Mouse (Mus musculus) right cerebral cortex, adult 2 months (tissue): ENCODE measurements around the gene Elk4.

Experiments used
- DNase-seq, 2 experiments: peaks; one replicate each; pipeline ENCODE4 v3.0.0; 2021 to 2022; ENCODE audit warnings: low spot score in 2 of 2

Gene Elk4

GRCm38 (mm10) chr1:131987432-131987831 is 20.0 kb upstream of the Elk4 start:
- no peak for DNase-seq

GRCm38 (mm10) chr1:131989476-131989875 is 17.9 kb upstream of the Elk4 start:
- no peak for DNase-seq

GRCm38 (mm10) chr1:131990083-131990760 is 17.2 kb upstream of the Elk4 start:
- no peak for DNase-seq

GRCm38 (mm10) chr1:131992561-131993001 is 14.8 kb upstream of the Elk4 start:
- DNase-seq, result no peak

GRCm38 (mm10) chr1:131993169-131994040 is 14.0 kb upstream of the Elk4 start:
- DNase-seq, result no peak

- DNase-seq, result peak; percentile 59 to 68
These were observed 12.3 kb upstream of the Elk4 start for GRCm38 (mm10) chr1:131995062-131995461.

GRCm38 (mm10) chr1:132000506-132000905 is 6.9 kb upstream of the Elk4 start:
- no peak for DNase-seq

- no peak for DNase-seq
These were observed 5.5 kb upstream of the Elk4 start for GRCm38 (mm10) chr1:132001880-132002330.

GRCm38 (mm10) chr1:132003111-132003510 is 4.3 kb upstream of the Elk4 start:
- no peak for DNase-seq

- DNase-seq, result no peak
These were observed 3.6 kb upstream of the Elk4 start for GRCm38 (mm10) chr1:132003817-132004216.

- no peak for DNase-seq
These were observed 2.7 kb upstream of the Elk4 start for GRCm38 (mm10) chr1:132004574-132005180.

GRCm38 (mm10) chr1:132005466-132005865 is 1.9 kb upstream of the Elk4 start:
- DNase-seq, result no peak

GRCm38 (mm10) chr1:132006046-132006445 is 1.4 kb upstream of the Elk4 start:
- no peak for DNase-seq

- no peak for DNase-seq
These were observed 686 bp upstream of the Elk4 start for GRCm38 (mm10) chr1:132006721-132007120.

GRCm38 (mm10) chr1:132007828-132008827 is 721 bp downstream of the Elk4 start:
- peak; percentile 74 to 77 for DNase-seq

GRCm38 (mm10) chr1:132008881-132009644 is 1.7 kb downstream of the Elk4 start:
- DNase-seq, result no peak

- no peak for DNase-seq
These were observed 3.5 kb downstream of the Elk4 start for GRCm38 (mm10) chr1:132010632-132011501.

GRCm38 (mm10) chr1:132011785-132012184 is 4.4 kb downstream of the Elk4 start:
- no peak for DNase-seq

- no peak for DNase-seq
These were observed 5.5 kb downstream of the Elk4 start for GRCm38 (mm10) chr1:132012861-132013260.
